Mouse (Mus musculus) ES-E14 (cell line): ENCODE measurements around the gene Bbs12. TPM values are rescaled to one million over a fixed set of nuclear protein-coding genes. Genes with fewer than 3 reads are reported as not detected.

ENCODE experiments used
- DNase-seq: peaks from one replicate; pipeline ENCODE4 v3.0.0-alpha.2; 2013; ENCODE audit warnings: low read depth, low spot score
- H3K27ac ChIP-seq: 2 replicates; pipeline ENCODE4 v1.5.1; 2012; ENCODE audit warnings: low read depth, mild to moderate bottlenecking, low read length, moderate library complexity, mixed read lengths; ENCODE audit not compliant: poor library complexity, insufficient read depth, severe bottlenecking
- H3K36me3 ChIP-seq: 2 replicates; pipeline ENCODE4 v1.6.1; 2012; ENCODE audit warnings: mild to moderate bottlenecking, low read length, moderate library complexity, mixed read lengths; ENCODE audit not compliant: control insufficient read depth, poor library complexity, insufficient read depth, severe bottlenecking
- H3K4me1 ChIP-seq, 2 experiments: fragments of 150-350 bp in 1 of 2; sonication (generic) in 1 of 2; 2 replicates each; pipeline ENCODE4 v1.6.1; 2012; ENCODE audit warnings: low read length in 2 of 2, mild to moderate bottlenecking in 1 of 2, mixed read lengths in 1 of 2; ENCODE audit not compliant: control insufficient read depth in 2 of 2, insufficient read depth in 2 of 2, poor library complexity in 1 of 2
- H3K4me3 ChIP-seq, 2 experiments: fragments of 150-350 bp in 1 of 2; sonication (generic) in 1 of 2; 2 replicates each; pipeline ENCODE4 v1.5.1; 2012; ENCODE audit warnings: low read length in 2 of 2, low read depth in 1 of 2, mild to moderate bottlenecking in 1 of 2, mixed read lengths in 1 of 2; ENCODE audit not compliant: insufficient read depth in 1 of 2, poor library complexity in 1 of 2, severe bottlenecking in 1 of 2
- H3K9ac ChIP-seq: 2 replicates; pipeline ENCODE4 v1.6.1; 2012; ENCODE audit warnings: low read depth, mild to moderate bottlenecking, low read length, mixed read lengths; ENCODE audit not compliant: poor library complexity, insufficient read depth, severe bottlenecking
- H3K9me3 ChIP-seq: fragments of 150-350 bp; sonication (generic); 2 replicates; pipeline ENCODE4 v1.6.1; 2012; ENCODE audit warnings: low read depth, mild to moderate bottlenecking, low read length; ENCODE audit not compliant: control insufficient read depth, insufficient read depth
- CHD2 ChIP-seq: IDR thresholded peaks from 2 replicates; pipeline ENCODE4 v1.6.1; 2014; ENCODE audit warnings: mild to moderate bottlenecking, low read depth, low read length, inconsistent platforms
- HCFC1 ChIP-seq: IDR thresholded peaks from 2 replicates; pipeline ENCODE4 v1.6.1; 2012; ENCODE audit warnings: low read length, inconsistent platforms, borderline replicate concordance; ENCODE audit not compliant: insufficient read depth
- MAFK ChIP-seq: IDR thresholded peaks from 2 replicates; pipeline ENCODE4 v1.6.1; 2014; ENCODE audit warnings: mild to moderate bottlenecking, low read depth, low read length, inconsistent platforms; ENCODE audit not compliant: insufficient read depth
- ZC3H11A ChIP-seq: IDR thresholded peaks from 2 replicates; pipeline ENCODE4 v1.6.1; 2012; ENCODE audit warnings: low read depth, mild to moderate bottlenecking, inconsistent platforms, low read length, borderline replicate concordance
- ZNF384 ChIP-seq: IDR thresholded peaks from 2 replicates; pipeline ENCODE4 v1.6.1; 2012; ENCODE audit warnings: low read depth, low read length, inconsistent platforms
- in situ Hi-C, 2 experiments: fragments of 600-800 bp; cut with MboI; formaldehyde crosslinking; loops; one replicate each; pipeline ENCODE4 v1.15.1; 2025; ENCODE audit warnings: low sequenced_read_pairs in 2 of 2, inconsistent platforms in 1 of 2; ENCODE audit not compliant: unreplicated experiment in 2 of 2
- total RNA-seq: library from RNA; depleted of rRNA; stranded (reverse); fragments of 300-350 nt; gene quantifications from 2 replicates; pipeline ENCODE4 v1.2.3, GENCODE M21; 2012

Gene Bbs12
- total RNA-seq, 1 experiment, result 7.1 TPM

DNA sequence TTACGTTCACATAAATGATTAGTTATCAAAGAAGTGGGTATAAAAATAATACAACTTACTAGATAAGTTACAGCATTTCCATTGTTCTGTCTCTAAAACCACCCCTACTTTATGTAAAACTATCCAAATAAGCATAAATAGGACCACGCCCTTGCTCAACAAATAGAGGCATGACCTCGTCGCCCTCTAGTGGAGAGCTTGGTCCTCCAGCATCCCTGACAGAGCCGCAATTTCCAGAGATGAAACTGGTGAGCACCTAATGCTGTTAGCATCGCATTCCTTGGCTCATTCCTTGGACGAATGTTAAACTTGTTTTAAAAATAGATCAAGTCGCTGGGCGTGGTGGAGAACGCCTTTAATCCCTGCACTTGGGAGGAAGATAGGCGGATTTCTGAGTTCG is 9.7 kb upstream of the Bbs12 start:
- TF ChIP-seq CHD2 (no peak), ZC3H11A (0 out of 2 replicates have a peak, but pooled peaks have one; percentile 5)
- Histone ChIP-seq H3K9ac (no peak overlapping the region), H3K4me1 (peaks cover 2 to 3% of the 10 kb centered on the region in 2 experiments; a peak in 2 of 4 replicates), H3K27ac (no peak overlapping the region), H3K36me3 (no peaks in the 10 kb centered on the region), H3K9me3 (no peaks in the 10 kb centered on the region), H3K4me3 (no peak overlapping the region)
- in situ Hi-C loops, result no loop called here
- peak; percentile 63 for DNase-seq

- H3K4me1 ChIP-seq, result peaks cover 2 to 3% of the 10 kb centered on the region in 2 experiments; a peak in 2 of 4 replicates
- no peak overlapping the region for H3K9ac ChIP-seq
- H3K27ac ChIP-seq, result 0 out of 2 replicates have a peak overlapping the region, but pooled peaks have one; percentile 12
- no peaks in the 10 kb centered on the region for H3K36me3 ChIP-seq
- TF ChIP-seq MAFK (no peak), ZNF384 (no peak), HCFC1 (no peak), CHD2 (no peak), ZC3H11A (no peak)
- in situ Hi-C loops, result no loop called here
- H3K9me3 ChIP-seq, result no peaks in the 10 kb centered on the region
- no peak for DNase-seq
- H3K4me3 ChIP-seq, result no peak overlapping the region
Measured at GRCm38 (mm10) chr3:37303392-37304139, 8.8 kb upstream of the Bbs12 start.

DNA sequence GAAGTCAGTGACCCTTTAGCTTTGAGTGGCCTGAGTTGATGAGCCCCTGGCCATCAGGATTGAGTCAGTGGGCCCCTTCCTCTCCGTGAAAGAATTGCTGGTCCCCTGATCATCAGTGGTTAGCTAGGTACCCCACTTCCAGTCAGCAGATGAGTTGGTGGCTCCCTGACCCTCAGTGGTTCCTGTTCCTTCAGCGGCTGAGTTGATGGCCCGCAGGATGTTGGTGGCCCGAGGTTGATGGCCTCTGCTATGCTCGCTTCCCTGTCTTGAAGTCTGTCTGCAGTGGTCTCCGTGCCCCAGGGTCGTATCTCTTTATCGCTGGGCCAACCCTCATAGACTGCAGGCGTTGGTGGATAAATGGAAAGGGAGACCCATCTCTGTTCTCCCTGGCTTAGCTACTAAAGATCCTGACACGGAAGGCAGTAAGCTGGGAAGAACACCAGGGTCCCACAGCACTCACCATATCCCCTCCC is 421 bp upstream of the Bbs12 start:
- Histone ChIP-seq H3K4me1 (no peaks in the 10 kb centered on the region), H3K9me3 (no peaks in the 10 kb centered on the region), H3K27ac (no peak overlapping the region), H3K4me3 (peak overlapping the region; percentile 91 to 98), H3K36me3 (no peaks in the 10 kb centered on the region), H3K9ac (peak overlapping the region; percentile 84)
- no peak for TF ChIP-seq HCFC1
- no peak for TF ChIP-seq CHD2
- TF ChIP-seq ZNF384, result no peak
- TF ChIP-seq MAFK, result no peak
- no peak for TF ChIP-seq ZC3H11A
- in situ Hi-C loops, result no loop called here
- DNase-seq, result no peak

GRCm38 (mm10) chr3:37313371-37313770 is 1.0 kb downstream of the Bbs12 start:
- TF ChIP-seq ZC3H11A (no peak), ZNF384 (no peak), MAFK (no peak), CHD2 (no peak), HCFC1 (no peak)
- Histone ChIP-seq H3K36me3 (no peaks in the 10 kb centered on the region), H3K9me3 (no peaks in the 10 kb centered on the region), H3K9ac (no peak overlapping the region; the same call in 1 of the 2 replicates), H3K4me3 (peak overlapping the region; percentile 27 to 91), H3K27ac (no peak overlapping the region), H3K4me1 (no peaks in the 10 kb centered on the region)
- in situ Hi-C loops, result no loop called here
- no peak for DNase-seq

- H3K27ac ChIP-seq, result no peak overlapping the region
- H3K9ac ChIP-seq, result no peak overlapping the region
- H3K4me3 ChIP-seq, result no peak overlapping the region
- DNase-seq, result no peak
- no peaks in the 10 kb centered on the region for H3K4me1 ChIP-seq
- no peak for TF ChIP-seq HCFC1
- no peak for TF ChIP-seq ZC3H11A
- TF ChIP-seq MAFK, result no peak
- no peak for TF ChIP-seq CHD2
- no peak for TF ChIP-seq ZNF384
- no peaks in the 10 kb centered on the region for H3K9me3 ChIP-seq
- in situ Hi-C loops, result no loop called here
- H3K36me3 ChIP-seq, result peaks cover 2% of the 10 kb centered on the region
Measured at GRCm38 (mm10) chr3:37316233-37316632, 3.9 kb downstream of the Bbs12 start.
